Mouse (Mus musculus) ES-CJ7 (cell line): ENCODE results near the gene Tmem44.

Source experiments
- DNase-seq: peaks from one replicate; pipeline ENCODE4 v3.0.0; 2011; ENCODE audit warnings: low read depth, low spot score

The Tmem44 gene

DNA sequence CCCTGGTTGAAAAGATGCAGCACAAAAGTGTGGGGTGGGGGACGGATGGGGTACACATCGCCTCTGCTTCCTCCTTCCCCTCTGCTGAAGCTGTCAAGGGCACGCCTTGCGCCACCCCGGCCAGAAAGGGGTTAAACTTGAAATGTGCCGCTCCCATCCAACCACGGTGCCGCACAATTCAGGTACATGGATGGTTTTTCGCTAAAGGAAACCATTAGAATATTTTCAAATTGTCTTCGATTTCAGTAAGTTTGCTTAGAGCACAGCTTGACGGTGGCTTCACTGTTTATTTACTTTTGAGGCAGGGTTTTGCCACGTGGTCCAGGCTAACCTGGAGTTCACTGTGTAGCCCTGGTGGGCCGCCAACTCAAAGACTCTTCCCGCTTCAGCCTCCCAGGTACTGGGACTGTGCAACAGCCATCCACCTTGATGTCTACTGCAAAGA lies at the start of gene Tmem44:
Gene Tmem44, minus strand, starts transcription at position 95 of the 445 bp plus-strand sequence.
- peak; percentile 52 for DNase-seq

DNA sequence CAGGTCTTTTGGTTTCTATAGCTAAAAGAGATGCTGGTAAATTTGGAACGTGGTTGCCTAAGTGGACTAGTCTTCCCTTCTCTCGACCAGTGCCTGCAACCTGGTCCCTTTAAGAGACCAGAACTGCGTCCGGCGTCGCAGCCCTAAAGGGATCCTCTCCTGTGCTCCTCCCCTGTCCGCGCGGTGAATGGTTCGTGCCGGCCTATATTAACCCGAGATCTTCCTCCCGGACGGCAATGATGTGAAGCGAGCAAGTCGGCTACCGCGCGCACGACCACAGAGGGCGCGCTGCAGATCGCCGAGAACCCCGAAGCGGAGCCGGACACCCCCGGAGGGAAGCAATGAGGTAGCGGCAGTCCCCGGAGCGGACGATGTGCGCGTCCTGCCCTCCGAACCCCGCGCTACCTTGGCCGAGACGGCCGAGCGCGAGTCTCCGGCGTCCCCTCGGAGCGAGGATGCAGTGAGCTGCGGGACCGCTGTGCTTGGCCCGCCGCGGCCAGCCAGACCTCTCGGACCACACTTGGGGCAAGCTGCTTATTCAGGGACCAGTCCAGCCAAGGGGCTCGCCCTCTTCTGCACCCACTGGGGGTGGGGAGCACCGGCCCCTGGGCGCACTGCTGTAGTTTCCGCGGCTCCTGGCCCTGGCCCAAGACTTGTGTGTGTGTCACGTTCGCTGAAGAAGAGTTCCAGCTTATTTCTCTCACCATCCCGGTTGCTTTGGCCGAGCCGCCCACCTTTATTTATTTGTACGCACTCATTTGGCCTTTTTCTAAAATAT lies 49.0 kb upstream of the Tmem44 start, which contains the start of gene Fam43a:
Gene Fam43a, plus strand, starts transcription at position 233 of the 778 bp plus-strand sequence.
- peak; percentile 95 for DNase-seq

GRCm38 (mm10) chr16:30596959-30597681 lies 46.5 kb upstream of the Tmem44 start:
- peak; percentile 87 for DNase-seq

DNA sequence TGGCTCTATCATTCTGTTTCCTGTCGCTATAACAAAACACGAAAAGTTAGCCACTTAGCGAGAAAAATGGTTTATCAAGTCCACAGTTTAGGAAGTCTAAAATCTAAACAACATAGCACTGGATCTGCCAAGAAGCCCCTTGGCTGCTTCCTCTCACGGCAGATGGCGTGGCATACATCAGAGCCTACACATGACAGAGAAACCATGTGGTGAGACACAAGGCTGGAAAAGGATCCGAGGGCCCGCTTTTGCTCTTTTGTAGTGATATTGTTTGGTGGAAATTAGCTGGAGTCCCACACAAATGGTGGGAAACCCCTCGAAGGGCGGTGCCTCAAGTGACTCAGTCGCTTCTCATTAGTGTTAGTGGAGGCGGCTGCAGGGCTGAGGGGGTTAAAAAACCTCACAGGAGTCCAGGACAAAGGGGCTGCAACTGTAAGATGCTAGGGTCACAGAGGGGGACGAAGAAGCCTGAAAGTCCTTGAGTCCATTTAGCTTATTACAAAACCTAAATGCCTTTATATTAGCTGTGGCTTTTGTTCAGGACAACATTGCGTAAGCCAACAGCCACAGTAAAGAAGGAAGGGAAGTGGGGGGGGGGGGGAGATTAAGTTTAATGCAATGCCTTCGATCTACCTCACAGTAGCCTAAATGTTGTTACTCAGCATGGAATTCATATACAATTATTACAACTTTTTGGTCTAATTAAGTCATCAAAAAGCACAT lies 45.4 kb upstream of the Tmem44 start:
- DNase-seq: no peak

GRCm38 (mm10) chr16:30595356-30595755 lies 44.7 kb upstream of the Tmem44 start:
- no peak for DNase-seq

GRCm38 (mm10) chr16:30591990-30592389 lies 41.3 kb upstream of the Tmem44 start:
- DNase-seq: peak; percentile 57

- DNase-seq: peak; percentile 52
Measured at GRCm38 (mm10) chr16:30590264-30591209, 39.9 kb upstream of the Tmem44 start.

GRCm38 (mm10) chr16:30587494-30588327 lies 37.1 kb upstream of the Tmem44 start, which contains the start of gene Lsg1:
Gene Lsg1, minus strand, starts transcription at chr16:30587592.
- peak; percentile 96 for DNase-seq

DNA sequence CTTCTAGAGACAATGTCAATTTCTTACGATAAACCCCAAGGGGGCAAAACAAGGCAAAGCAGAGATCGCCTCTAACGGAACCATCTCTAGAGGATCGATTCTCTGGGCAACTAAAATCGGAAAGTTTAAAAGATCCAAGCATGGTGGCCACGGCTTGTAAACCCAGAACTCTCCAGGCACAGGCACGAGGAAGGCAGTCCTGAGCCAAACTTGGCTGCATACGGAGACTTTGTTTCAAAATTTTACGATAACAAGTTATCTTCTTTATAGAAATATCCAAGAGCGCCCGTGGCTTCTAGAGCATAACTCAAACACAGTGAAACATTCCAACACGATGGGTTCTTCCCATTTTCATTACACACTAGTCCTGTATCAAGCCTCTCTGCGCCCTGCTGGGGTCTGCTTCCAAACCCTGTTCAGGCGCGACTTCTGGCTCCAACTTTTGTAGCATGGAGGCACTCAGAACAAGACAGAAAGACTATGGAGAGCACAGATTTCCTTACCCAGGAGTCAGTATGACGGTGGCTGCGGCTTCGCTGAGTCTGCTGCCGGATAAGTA lies 36.4 kb upstream of the Tmem44 start:
- no peak for DNase-seq

- no peak for DNase-seq
Measured at GRCm38 (mm10) chr16:30580765-30581164, 30.1 kb upstream of the Tmem44 start.

DNA sequence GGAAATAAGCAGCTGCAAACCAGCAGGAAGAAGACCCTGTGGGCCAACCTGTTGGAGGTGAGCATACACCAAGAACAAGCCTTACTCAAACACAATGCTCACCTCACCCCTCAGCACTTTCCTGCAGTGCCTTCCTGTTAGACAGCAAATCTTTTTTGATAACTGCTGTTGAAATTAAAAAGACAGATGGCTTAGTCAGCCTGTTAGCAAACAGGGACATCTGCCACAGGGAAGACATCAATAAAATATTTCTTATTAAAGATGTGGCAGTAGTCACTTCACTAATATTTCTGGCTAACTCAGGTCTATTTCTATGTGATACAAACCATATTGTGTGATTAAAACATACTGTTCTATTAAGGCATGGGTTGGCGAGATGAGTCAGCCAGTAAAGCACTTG lies 25.8 kb upstream of the Tmem44 start:
- DNase-seq: no peak

- no peak for DNase-seq
Measured at GRCm38 (mm10) chr16:30575815-30576214, 25.2 kb upstream of the Tmem44 start.

DNA sequence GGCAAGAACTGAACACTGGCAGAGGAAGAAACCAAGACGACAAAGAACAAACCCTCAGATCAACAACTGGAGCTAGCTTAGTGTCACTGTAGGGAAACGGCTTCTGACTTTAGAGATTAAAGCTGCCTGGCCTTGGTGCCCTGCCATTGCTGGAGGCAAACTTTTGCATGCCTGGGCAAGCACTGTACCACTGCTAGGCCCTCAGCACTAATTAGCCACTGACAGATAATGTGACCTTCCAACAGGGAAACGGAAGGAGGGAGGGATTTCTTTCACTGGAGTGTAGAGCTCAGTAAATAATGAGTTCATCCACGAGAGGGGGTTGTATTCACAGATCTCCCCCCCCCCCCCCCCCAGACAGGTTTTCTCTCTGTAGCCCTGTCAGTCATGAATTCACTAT lies 21.6 kb upstream of the Tmem44 start:
- peak; percentile 69 for DNase-seq

GRCm38 (mm10) chr16:30571378-30571777 lies 20.7 kb upstream of the Tmem44 start:
- DNase-seq: no peak

DNA sequence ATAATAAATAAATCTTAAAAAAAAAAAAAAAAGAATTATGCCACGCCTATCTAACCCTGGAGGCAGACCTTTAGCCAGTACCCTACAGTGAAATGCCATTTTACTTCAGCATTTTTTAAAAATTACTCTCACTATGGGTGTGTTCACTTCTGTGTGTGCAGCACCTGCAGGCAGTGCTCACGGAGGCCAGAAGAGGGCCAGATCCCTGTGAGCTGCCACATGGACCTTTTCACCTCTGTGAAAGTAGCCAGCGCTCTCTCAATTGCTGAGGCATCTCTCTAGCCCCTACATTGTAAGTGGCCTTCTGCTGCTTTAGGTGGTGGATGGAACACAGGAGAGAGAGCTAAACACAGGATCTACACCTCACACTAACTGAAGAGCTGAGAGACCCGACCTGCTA lies 19.5 kb upstream of the Tmem44 start:
- peak; percentile 43 for DNase-seq

GRCm38 (mm10) chr16:30565631-30566030 lies 15.0 kb upstream of the Tmem44 start:
- DNase-seq: no peak

DNA sequence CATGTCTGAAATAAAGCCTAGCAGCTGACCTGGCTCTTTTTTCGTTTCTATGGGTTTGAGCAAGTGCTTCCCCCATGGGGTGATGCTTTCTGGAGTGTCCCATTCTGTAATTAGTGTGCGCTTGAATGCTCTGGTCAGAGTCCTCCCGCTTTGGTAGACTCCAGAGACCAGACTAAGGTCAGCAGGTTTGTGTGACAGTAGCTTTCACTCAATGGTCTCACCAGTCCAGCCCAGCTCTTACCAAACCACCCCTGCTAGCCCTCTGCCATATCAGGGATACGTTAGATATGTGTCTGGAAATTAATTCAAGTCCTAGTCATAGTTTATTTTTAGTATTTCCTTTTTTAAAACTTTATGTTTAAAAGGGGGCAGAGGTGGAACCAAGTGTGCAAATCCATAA lies 10.0 kb upstream of the Tmem44 start:
- no peak for DNase-seq

GRCm38 (mm10) chr16:30559312-30559992 lies 8.8 kb upstream of the Tmem44 start:
- peak; percentile 46 for DNase-seq

- no peak for DNase-seq
Measured at GRCm38 (mm10) chr16:30554109-30554508, 3.5 kb upstream of the Tmem44 start.
